ENCODE assay signal across 22 mouse cellular contexts in genomic region chr11:61626509-61626908, GRCm38 (mm10). TPM values are rescaled to one million over a fixed set of nuclear protein-coding genes. Genes with fewer than 3 reads are reported as not detected.
DNase-seq lines count a peak whose midpoint lies in the region; ATAC-seq and TF ChIP-seq lines count a peak whose summit lies in the region.
"Had no signal": no experiment of that assay in that cellular context is flagged by ENCODE, and none has a peak within 500 bp of the region (broad histone marks: within the 10 kb centered on the region; RNA-seq: fewer than 3 reads in every experiment).

No protein-coding gene starts in this region.

- H3K9ac ChIP-seq in liver, embryonic 14.5 days (replicated peaks) = no peak overlapping the region
- no peak overlapping the region for H3K9ac ChIP-seq in liver, embryonic 11.5 days (ENCODE audit: low read depth, low read length)
- no peak overlapping the region for H3K9ac ChIP-seq in heart, adult 2 months (ENCODE audit: low read depth, low read length)
- H3K9ac ChIP-seq: embryonic facial prominence, embryonic 13.5 days; forebrain, embryonic 12.5 days; forebrain, postnatal 0 days; heart, embryonic 12.5 days; hindbrain, embryonic 15.5 days had no signal

- no peaks in the 10 kb centered on the region for H3K79me2 ChIP-seq in heart, adult 2 months (replicated peaks; ENCODE audit: control insufficient read depth, insufficient read depth, low read length)

- 92% methylated on average over 1 of the region's 1 CpGs for WGBS in liver, embryonic 14.5 days (ENCODE audit: insufficient replicate concordance)
- WGBS in liver, embryonic 11.5 days = 93% methylated on average over 1 of the region's 1 CpGs
- WGBS in heart, adult 2 months = 95% methylated on average over 1 of the region's 1 CpGs

- TF ChIP-seq EP300 in liver, embryonic 14.5 days (IDR thresholded peaks at IDR 0.05; ENCODE audit: low read depth) = no peak
- no peak for TF ChIP-seq EP300 in heart, adult 2 months (IDR thresholded peaks at IDR 0.05; ENCODE audit: insufficient read depth, low read depth, low read length)

- TF ChIP-seq CTCF in liver, embryonic 14.5 days (IDR thresholded peaks at IDR 0.05; ENCODE audit: low read depth) = 0 out of 2 replicates have a peak, but pooled peaks have one; percentile 15
- TF ChIP-seq CTCF in heart, adult 2 months (IDR thresholded peaks at IDR 0.05) = no peak

- intact Hi-C loops in heart, adult 2 months (cut with DNase I) = loop anchor here (10.0 kb wide), 1 partner anchor 432 kb away; no protein-coding TSS in a partner anchor

- no peaks in the 10 kb centered on the region for H3K4me1 ChIP-seq in liver, embryonic 14.5 days (replicated peaks; ENCODE audit: control insufficient read depth in 2 of 2, insufficient read depth in 2 of 2, low read length in 1 of 2)
- no peaks in the 10 kb centered on the region for H3K4me1 ChIP-seq in liver, embryonic 11.5 days (replicated peaks; ENCODE audit: control insufficient read depth, insufficient read depth, low read length)
- no peaks in the 10 kb centered on the region for H3K4me1 ChIP-seq in heart, adult 2 months (ENCODE audit: control insufficient read depth, insufficient read depth, low read length)
- H3K4me1 ChIP-seq: embryonic facial prominence, embryonic 13.5 days; forebrain, embryonic 12.5 days; heart, embryonic 12.5 days; hindbrain, embryonic 15.5 days had no signal

- no peak overlapping the region for H3K4me2 ChIP-seq in liver, embryonic 14.5 days (ENCODE audit: low read depth)
- H3K4me2 ChIP-seq in liver, embryonic 11.5 days = no peak overlapping the region
- H3K4me2 ChIP-seq: embryonic facial prominence, embryonic 13.5 days; forebrain, embryonic 12.5 days; heart, embryonic 12.5 days; hindbrain, embryonic 15.5 days had no signal

- H3K4me3 ChIP-seq in liver, embryonic 14.5 days (ENCODE audit: insufficient read depth in 1 of 2, low read depth in 2 of 2, low read length in 2 of 2) = no peak overlapping the region
- H3K4me3 ChIP-seq in liver, embryonic 11.5 days (ENCODE audit: low read depth, low read length) = no peak overlapping the region
- H3K4me3 ChIP-seq in heart, adult 2 months = no peak overlapping the region
- H3K4me3 ChIP-seq: embryonic facial prominence, embryonic 13.5 days; forebrain, embryonic 12.5 days; heart, embryonic 12.5 days; hindbrain, embryonic 15.5 days had no signal

- DNase-seq in liver, embryonic 14.5 days (ENCODE audit: low read depth in 3 of 3, low spot score in 3 of 3) = no peak
- DNase-seq in liver, embryonic 11.5 days (ENCODE audit: low spot score) = no peak
- DNase-seq in ES-CJ7 (ENCODE audit: low read depth, low spot score) (peak; percentile 37), ZHBTc4 (ENCODE audit: low read depth, low spot score) (peak; percentile 58)
- peak; percentile 43 for DNase-seq in induced T-regulatory cell, adult 2 months (ENCODE audit: low read depth)
- DNase-seq in heart, adult 2 months = no peak
- no peak for DNase-seq in right cerebral cortex, adult 2 months (ENCODE audit: low spot score in 2 of 2)
- no peak for DNase-seq in urinary bladder, adult 18-20 months (ENCODE audit: low spot score in 2 of 2)
- DNase-seq: adrenal gland, postnatal 25 days; B cell, adult 2 months; cerebellum, adult 11-12 months; cerebellum, adult 9-10 months; cerebellum, postnatal 36 days; forebrain, postnatal 0 days; gastrocnemius, postnatal 14 days; kidney, adult 9 months had no signal

- no peaks in the 10 kb centered on the region for H3K9me3 ChIP-seq in liver, embryonic 14.5 days (ENCODE audit: control insufficient read depth, low read length)
- no peaks in the 10 kb centered on the region for H3K9me3 ChIP-seq in liver, embryonic 11.5 days (ENCODE audit: control insufficient read depth, low read length)
- H3K9me3 ChIP-seq: embryonic facial prominence, embryonic 13.5 days; forebrain, embryonic 12.5 days; heart, embryonic 12.5 days; hindbrain, embryonic 15.5 days had no signal

- TF ChIP-seq POLR2A in heart, adult 2 months (IDR thresholded peaks at IDR 0.05; ENCODE audit: insufficient read depth, low read depth, low read length) = no peak

- H3K36me3 ChIP-seq in liver, embryonic 14.5 days (replicated peaks; ENCODE audit: control insufficient read depth, insufficient read depth, low read depth) = no peaks in the 10 kb centered on the region
- no peaks in the 10 kb centered on the region for H3K36me3 ChIP-seq in liver, embryonic 11.5 days (ENCODE audit: control insufficient read depth, insufficient read depth, low read length)
- no peaks in the 10 kb centered on the region for H3K36me3 ChIP-seq in heart, adult 2 months (ENCODE audit: control insufficient read depth, insufficient read depth, low read length)
- H3K36me3 ChIP-seq: embryonic facial prominence, embryonic 13.5 days; forebrain, embryonic 12.5 days; heart, embryonic 12.5 days; hindbrain, embryonic 15.5 days had no signal

- H3K27ac ChIP-seq in liver, embryonic 14.5 days = no peak overlapping the region
- H3K27ac ChIP-seq in liver, embryonic 11.5 days (ENCODE audit: low read depth, low read length) = no peak overlapping the region
- no peak overlapping the region for H3K27ac ChIP-seq in heart, adult 2 months
- H3K27ac ChIP-seq: embryonic facial prominence, embryonic 13.5 days; forebrain, embryonic 12.5 days; hindbrain, embryonic 15.5 days had no signal

- H3K27me3 ChIP-seq in liver, embryonic 14.5 days (ENCODE audit: control insufficient read depth, insufficient read depth, low read length) = no peaks in the 10 kb centered on the region
- H3K27me3 ChIP-seq in liver, embryonic 11.5 days (replicated peaks; ENCODE audit: control insufficient read depth, insufficient read depth, low read length) = peaks cover 1% of the 10 kb centered on the region; the same call in 1 of the 2 replicates
- H3K27me3 ChIP-seq in heart, adult 2 months (ENCODE audit: control insufficient read depth, insufficient read depth, low read length) = no peaks in the 10 kb centered on the region; the same call in 1 of the 2 replicates
- H3K27me3 ChIP-seq: embryonic facial prominence, embryonic 13.5 days; forebrain, embryonic 12.5 days; heart, embryonic 12.5 days; hindbrain, embryonic 15.5 days had no signal

- no peak for ATAC-seq in liver, embryonic 14.5 days (ENCODE audit: insufficient read depth)
- no peak for ATAC-seq in liver, embryonic 11.5 days (replicated peaks; ENCODE audit: low FRiP score)
- ATAC-seq: forebrain, postnatal 0 days; inflammation-experienced regulatory T-cells, adult 6 months; intestine, postnatal 0 days had no signal

RNA-seq across cellular contexts. Expression of gene Grap, which starts 26.6 kb away (rescaled TPM):
- 2.1 and 2.2 TPM in 2 replicates for polyA plus RNA-seq in liver, embryonic 14.5 days (2012; rRNA removed)
- polyA plus RNA-seq in liver, embryonic 14.5 days (2014; fragmentation: Nextera tagmentation; extraction: Ambion mirVana) = 1.6 and 1.9 TPM in 2 replicates
- 9.5 and 9.9 TPM in 2 replicates for polyA plus RNA-seq in liver, embryonic 11.5 days (2014; fragmentation: Nextera tagmentation; extraction: Ambion mirVana)
- 10 to 100 TPM; 10.6 to 11.3 TPM for total RNA-seq in heart, adult 2 months (2021)
- 10.5 and 11.7 TPM in 2 replicates for polyA plus RNA-seq in heart, adult 2 months (2012; rRNA removed)

RNA-seq across cellular contexts. Expression of gene Epn2, which starts 47.0 kb away (rescaled TPM):
- polyA plus RNA-seq in liver, embryonic 14.5 days (2012; rRNA removed) = 1.7 and 1.9 TPM in 2 replicates
- 1.3 and 1.7 TPM in 2 replicates for polyA plus RNA-seq in liver, embryonic 14.5 days (2014; fragmentation: Nextera tagmentation; extraction: Ambion mirVana)
- polyA plus RNA-seq in liver, embryonic 11.5 days (2014; fragmentation: Nextera tagmentation; extraction: Ambion mirVana) = 9.2 and 9.3 TPM in 2 replicates
- total RNA-seq in heart, adult 2 months (2021) = 10 to 100 TPM; 23.1 to 24.9 TPM
- polyA plus RNA-seq in heart, adult 2 months (2012; rRNA removed) = 20.4 and 29.2 TPM in 2 replicates

RNA-seq across cellular contexts. Expression of gene Fam83g, which starts 57.4 kb away (rescaled TPM):
- polyA plus RNA-seq in liver, embryonic 14.5 days (2012; rRNA removed) = 3.9 and 4.4 TPM in 2 replicates
- 4.4 and 5.4 TPM in 2 replicates for polyA plus RNA-seq in liver, embryonic 14.5 days (2014; fragmentation: Nextera tagmentation; extraction: Ambion mirVana)
- polyA plus RNA-seq in liver, embryonic 11.5 days (2014; fragmentation: Nextera tagmentation; extraction: Ambion mirVana) = 5.0 and 5.5 TPM in 2 replicates
- under 1 TPM; 0.26 to 0.30 TPM for total RNA-seq in heart, adult 2 months (2021)
- polyA plus RNA-seq in heart, adult 2 months (2012; rRNA removed) = 0.20 and 0.29 TPM in 2 replicates

Comparison
In these comparisons a context has a peak if more than half of its experiments do, and no peak if none do; other contexts are left out.
1. DNase-seq: peak in ES-CJ7 (single experiment), ZHBTc4 (single experiment) and induced T-regulatory cell, adult 2 months (single experiment); none in liver, embryonic 14.5 days (0 of 3), liver, embryonic 11.5 days (single experiment), heart, adult 2 months (0 of 2), right cerebral cortex, adult 2 months (0 of 2) and urinary bladder, adult 18-20 months (0 of 2).